Mouse (Mus musculus): Measurements from ENCODE around the gene Tceal8.

Tceal8 gene

GRCm38 (mm10) chrX:136127744-136128064 lies 44.4 kb downstream of the Tceal8 start:
- DNase-seq (ENCODE audit: low read depth, low spot score) = peak; percentile 40

DNA sequence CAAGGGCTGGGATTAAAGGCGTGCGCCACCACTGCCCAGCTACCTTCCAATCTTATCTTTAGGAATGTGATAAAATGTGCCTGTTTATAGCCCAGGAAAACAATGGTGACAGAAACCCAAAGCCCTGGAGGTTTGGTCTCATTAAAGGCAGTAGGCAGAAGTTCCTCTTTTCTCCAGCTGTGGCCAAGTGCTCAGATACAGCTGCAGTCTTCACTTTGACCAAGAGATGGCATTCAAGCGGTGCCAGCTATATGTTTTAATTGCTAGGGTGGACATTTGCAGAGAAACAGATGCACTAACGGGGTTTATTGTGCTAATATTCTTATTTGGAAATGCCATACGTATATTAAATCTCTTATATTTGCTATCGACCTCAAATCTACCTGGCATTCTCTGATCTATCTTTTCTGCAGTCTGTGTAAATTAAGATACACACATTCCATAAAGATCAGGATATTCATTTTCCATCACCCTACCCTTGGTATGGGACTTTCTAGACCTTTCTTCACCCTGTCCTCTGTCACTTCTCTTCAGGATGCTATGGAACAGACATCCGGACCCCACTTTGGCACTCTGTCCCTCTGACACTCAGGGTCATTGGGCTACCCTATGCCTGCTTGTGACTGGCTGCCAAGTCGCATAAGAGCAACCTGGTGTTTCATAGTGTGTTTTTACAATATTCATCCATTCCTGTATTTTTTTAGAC lies 45.0 kb downstream of the Tceal8 start:
- DNase-seq (ENCODE audit: low read depth, low spot score) = peak; percentile 52

All from A20 (cell line).